Mouse (Mus musculus) kidney, adult 10 weeks (tissue): ENCODE data around the gene Luc7l3. TPM values are rescaled to one million over a fixed set of nuclear protein-coding genes. Genes with fewer than 3 reads are reported as not detected.

Experiments
- polyA plus RNA-seq: library from polyadenylated mRNA; stranded (reverse); fragments of 350-450 nt; fragmentation: Illumina TruSeq; extraction: RNeasy Lipid Tissue Mini Kit (QIAGEN cat#74804); gene quantifications from one replicate; pipeline ENCODE4 v1.2.3, GENCODE M21; 2014; ENCODE audit warnings: low read depth, low replicate concordance

Gene Luc7l3
- polyA plus RNA-seq, result 152 TPM

DNA sequence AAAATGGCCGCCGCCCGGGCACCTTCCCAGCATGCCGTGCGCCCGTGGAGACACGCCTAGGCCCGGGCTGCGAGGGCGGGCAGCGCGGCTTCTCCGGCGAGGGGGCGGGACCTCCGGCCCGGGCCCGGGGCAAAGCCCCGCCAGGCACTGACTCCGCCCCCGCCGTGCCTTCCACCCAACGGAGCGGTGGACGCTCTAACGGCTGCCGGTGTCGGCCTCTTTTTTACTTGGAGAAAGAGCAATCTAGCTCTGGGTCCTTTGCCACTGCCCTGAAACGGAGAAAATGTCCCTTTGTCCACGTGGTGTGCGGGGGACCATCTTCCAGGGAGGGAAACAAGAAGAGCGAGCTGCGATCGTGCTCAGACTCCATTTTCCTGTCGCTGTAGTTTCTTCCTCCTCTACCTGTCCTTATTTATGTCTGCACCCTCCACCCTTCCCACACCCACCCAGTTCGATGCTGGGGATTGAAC is at the start of gene Luc7l3:
Gene Luc7l3 (minus strand): TSS at position 58 of the 470 bp plus-strand sequence.

DNA sequence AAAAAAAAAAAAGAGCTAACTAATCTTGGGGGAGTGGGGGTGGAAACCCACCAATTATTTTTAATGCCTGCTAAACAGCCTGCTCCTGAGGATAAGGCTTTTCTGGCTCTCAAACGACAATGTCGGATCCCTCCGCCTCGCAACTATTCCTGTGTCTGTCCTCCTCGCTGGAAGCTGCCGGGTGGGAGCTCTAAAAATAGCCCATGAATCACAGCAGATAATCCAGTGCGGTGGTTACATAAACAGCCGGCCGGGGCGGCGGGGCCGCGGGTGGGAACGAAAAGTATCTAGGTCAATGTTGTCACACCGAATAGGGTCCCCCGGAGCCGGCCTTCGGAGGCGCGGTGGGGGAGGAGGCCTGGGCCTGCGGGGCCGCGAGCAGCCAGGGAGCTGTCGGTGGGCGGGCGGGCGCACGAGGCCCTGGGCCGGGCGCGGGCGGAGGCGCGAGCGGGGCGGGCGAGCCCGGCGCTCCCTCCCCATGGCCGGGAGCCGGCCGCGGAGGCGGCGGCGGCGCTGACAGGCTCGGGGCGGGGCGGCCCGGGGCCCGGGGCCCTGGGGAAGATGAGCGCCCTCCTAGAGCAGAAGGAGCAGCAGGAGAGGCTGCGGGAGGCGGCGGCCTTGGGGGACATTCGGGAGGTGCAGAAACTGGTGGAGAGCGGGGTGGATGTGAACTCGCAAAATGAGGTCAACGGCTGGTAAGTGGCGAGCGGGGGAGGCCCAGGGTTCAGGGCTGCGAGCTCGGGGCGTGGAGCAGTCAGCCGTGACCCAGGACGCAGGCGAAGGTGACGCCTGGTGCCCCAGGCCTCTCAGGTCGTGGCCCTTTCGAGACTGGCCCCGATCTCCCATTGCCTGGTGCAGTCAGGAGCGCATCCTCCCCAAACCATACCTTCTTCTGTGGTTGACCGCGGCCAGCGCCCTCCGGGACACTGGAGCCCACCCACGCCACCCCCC is 6.2 kb upstream of the Luc7l3 start, which contains the start of gene Ankrd40:
Gene Ankrd40 (plus strand): TSS at position 309 of the 951 bp plus-strand sequence.

DNA sequence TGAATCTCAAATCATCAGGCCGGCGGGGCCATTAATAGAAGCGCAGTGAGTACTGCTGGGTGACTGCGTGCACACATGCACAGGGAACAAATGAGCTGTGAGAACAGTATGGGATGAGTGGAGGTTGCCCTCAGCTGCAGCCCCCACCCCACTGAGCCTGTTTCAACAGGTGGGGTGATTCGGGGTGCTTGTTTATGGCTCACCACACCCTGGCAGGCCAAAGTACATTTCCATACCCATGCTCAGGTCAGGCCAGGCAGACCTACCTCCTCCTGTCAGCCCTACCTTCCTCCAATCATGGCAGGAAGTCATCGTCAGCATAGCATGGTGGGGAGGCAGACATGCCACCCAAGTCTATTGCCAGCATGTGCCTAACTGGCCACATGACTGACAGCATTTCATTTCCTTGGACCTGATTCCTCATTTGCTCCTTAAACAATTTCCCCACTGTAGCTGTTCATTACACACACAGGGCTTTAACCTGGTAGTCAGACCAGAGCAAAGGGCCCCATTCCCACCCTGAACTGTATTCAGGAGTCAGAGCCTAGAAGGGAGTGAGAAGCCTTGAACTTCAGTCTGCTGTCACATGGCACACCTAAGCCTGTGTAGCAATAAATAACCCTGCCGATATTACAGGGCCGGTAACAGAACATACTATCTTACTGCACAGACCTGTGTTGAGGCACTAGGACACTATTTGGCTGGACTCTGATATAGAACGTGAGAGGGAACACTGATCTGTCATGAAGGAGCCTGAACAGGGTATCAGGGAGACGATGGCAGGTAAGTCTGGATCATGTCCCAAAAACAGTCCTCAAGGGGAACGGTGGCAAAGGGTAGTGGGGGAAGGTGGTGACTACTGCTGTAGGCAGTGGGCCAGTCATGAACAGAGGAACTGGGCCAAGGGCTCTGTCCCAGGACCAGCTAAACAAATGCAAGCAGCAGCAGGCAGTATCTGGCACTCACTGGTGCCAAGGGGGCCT is 40.3 kb downstream of the Luc7l3 start, which contains the start of gene Gm21885:
Gene Gm21885 (plus strand): TSS at position 675 of the 983 bp plus-strand sequence.

DNA sequence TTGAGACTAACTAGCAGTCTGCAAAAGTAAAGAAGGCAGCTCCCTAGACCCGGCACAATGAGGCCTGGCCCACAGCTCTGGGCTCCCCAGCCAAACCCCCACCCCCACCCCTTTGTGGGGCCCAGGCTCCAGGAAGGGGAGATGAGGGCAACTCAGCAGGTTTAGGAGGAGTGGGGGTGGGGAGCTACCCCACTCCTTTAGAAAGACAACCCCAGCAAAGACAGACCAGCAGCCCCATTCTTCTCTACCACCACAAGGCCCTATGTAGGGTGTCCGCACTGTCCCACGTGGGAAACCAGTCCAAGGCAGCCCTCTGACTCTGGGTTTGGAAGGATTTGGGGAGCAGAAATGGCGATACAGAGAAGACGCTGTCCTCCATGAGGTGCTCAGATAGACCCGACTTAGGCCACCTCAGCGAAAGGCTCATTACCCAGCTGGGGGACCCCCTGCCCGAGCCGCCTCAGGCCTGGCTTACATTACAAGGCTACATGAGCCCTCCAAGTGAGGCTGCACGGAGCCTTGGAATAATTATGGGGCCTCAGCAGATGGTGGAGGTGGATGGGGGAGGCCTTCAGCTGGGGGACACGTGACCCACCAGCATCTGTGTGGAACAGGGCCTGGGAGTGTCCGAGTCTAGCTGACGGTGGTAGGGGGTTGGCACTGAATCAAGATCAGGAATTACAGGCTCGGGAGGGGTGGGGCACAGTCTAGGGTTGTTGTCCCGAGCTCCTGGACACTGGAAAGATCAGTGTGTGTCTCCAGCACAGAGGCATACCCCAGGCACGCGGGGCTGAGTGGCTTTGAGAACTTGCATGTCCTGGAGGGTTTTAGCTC is 75.6 kb downstream of the Luc7l3 start, which contains the start of gene Wfikkn2:
Gene Wfikkn2 (minus strand): TSS at position 51 of the 834 bp plus-strand sequence.

Other genes starting within 250 kb of the Luc7l3 start
- 139 TPM for gene Tob1, start 110.5 kb downstream of the Luc7l3 start, polyA plus RNA-seq
- gene Wfikkn2, start 76.0 kb downstream of the Luc7l3 start, polyA plus RNA-seq, result not detected
- gene Gm21885, start 40.1 kb downstream of the Luc7l3 start, polyA plus RNA-seq, result not detected
- 88.3 TPM for gene Ankrd40, start 6.0 kb upstream of the Luc7l3 start, polyA plus RNA-seq
- gene Abcc3, start 71.0 kb upstream of the Luc7l3 start, polyA plus RNA-seq, result 12.2 TPM
- not detected for gene Cacna1g, start 152.2 kb upstream of the Luc7l3 start, polyA plus RNA-seq
- not detected for gene Spata20, start 164.2 kb upstream of the Luc7l3 start, polyA plus RNA-seq
- 1.8 TPM for gene Epn3, start 178.0 kb upstream of the Luc7l3 start, polyA plus RNA-seq
- 0.40 TPM for gene Mycbpap, start 199.8 kb upstream of the Luc7l3 start, polyA plus RNA-seq
- 5.1 TPM for gene Rsad1, start 227.3 kb upstream of the Luc7l3 start, polyA plus RNA-seq
- not detected for gene Chad, start 243.1 kb upstream of the Luc7l3 start, polyA plus RNA-seq